Mouse (Mus musculus) hindbrain, embryonic 13.5 days (tissue): ENCODE data around the gene Aplp2. TPM values are rescaled to one million over a fixed set of nuclear protein-coding genes. Genes with fewer than 3 reads are reported as not detected.
"Not testable (repeated sequence)": the region's sequence is repeated elsewhere in the genome, so short reads cannot be mapped to it uniquely, and the experiment has no call there.

ENCODE experiments used
- ATAC-seq: fragments of 200-750 bp; cut with Nextera tagmentation; 2 replicates; pipeline ENCODE4 v1.8.0; 2017; ENCODE audit warnings: moderate TSS enrichment; ENCODE audit not compliant: low FRiP score
- H3K27ac ChIP-seq: fragments of 300-500 bp; sonication (generic); 2 replicates; pipeline ENCODE4 v1.5.1; 2015; ENCODE audit warnings: inconsistent platforms, mild to moderate bottlenecking, moderate library complexity
- H3K27me3 ChIP-seq: fragments of 300-500 bp; sonication (generic); 2 replicates; pipeline ENCODE4 v1.6.1; 2015; ENCODE audit warnings: mild to moderate bottlenecking, inconsistent platforms
- H3K36me3 ChIP-seq: fragments of 300-500 bp; sonication (generic); 2 replicates; pipeline ENCODE4 v1.6.1; 2015; ENCODE audit warnings: mild to moderate bottlenecking, inconsistent platforms
- H3K4me1 ChIP-seq: fragments of 300-500 bp; sonication (generic); replicated peaks from 2 replicates; pipeline ENCODE4 v1.6.1; 2015; ENCODE audit warnings: inconsistent platforms
- H3K4me2 ChIP-seq: fragments of 300-500 bp; sonication (generic); 2 replicates; pipeline ENCODE4 v1.6.1; 2015; ENCODE audit warnings: inconsistent platforms, mild to moderate bottlenecking, moderate library complexity
- H3K4me3 ChIP-seq: fragments of 300-500 bp; sonication (generic); 2 replicates; pipeline ENCODE4 v1.5.1; 2015; ENCODE audit warnings: mild to moderate bottlenecking, inconsistent platforms
- H3K9ac ChIP-seq: fragments of 300-500 bp; sonication (generic); 2 replicates; pipeline ENCODE4 v1.6.1; 2015; ENCODE audit warnings: mild to moderate bottlenecking, inconsistent platforms
- H3K9me3 ChIP-seq: fragments of 300-500 bp; sonication (generic); 2 replicates; pipeline ENCODE4 v1.6.1; 2016; ENCODE audit warnings: inconsistent platforms
- WGBS: fragments of 180-500 bp; shearing (Covaris S2); methylation state at CpG from one replicate; pipeline ENCODE4 v1.1.7; 2015; 5-methylcytosine and 5-hydroxymethylcytosine counted together
- polyA plus RNA-seq: library from polyadenylated mRNA; unstranded; fragments of >200 nt; fragmentation: Nextera tagmentation; extraction: Ambion mirVana; gene quantifications from 2 replicates; pipeline ENCODE4 v1.2.1, GENCODE M21; 2015

Gene Aplp2
- polyA plus RNA-seq, 1 experiment from 2014 or later: 307 TPM

DNA sequence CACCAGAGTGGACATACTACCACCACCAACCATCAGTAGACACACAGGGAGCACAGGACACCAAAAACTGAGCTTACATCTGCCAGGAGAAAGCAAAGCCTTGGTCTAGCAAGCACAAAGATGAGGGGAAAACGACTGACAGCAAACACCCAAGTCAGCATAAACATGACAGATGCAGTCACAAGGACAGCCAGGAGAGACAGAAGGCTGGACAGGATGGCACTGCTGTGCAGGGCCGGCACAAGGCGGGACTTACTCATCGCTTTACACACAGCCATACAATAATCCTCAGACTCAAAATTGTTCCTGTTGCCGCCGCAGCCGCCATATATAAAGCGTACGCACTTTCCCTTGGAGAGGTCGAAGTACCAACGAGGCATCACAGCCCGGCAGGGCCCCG, 44.3 kb downstream of the Aplp2 start:
- Histone ChIP-seq H3K27me3 (no peaks in the 10 kb centered on the region), H3K9ac (no peak overlapping the region), H3K4me1 (no peaks in the 10 kb centered on the region), H3K27ac (no peak overlapping the region), H3K4me3 (no peak overlapping the region), H3K9me3 (no peaks in the 10 kb centered on the region), H3K36me3 (peaks cover 78% of the 10 kb centered on the region), H3K4me2 (no peak overlapping the region)
- WGBS: 90% methylated on average over 13 of the region's 13 CpGs
- no peak for ATAC-seq

GRCm38 (mm10) chr9:31165505-31165904, 46.1 kb downstream of the Aplp2 start:
- not testable (repeated sequence) for H3K4me3 ChIP-seq, H3K27ac ChIP-seq, H3K9ac ChIP-seq, H3K4me2 ChIP-seq, ATAC-seq, H3K4me1 ChIP-seq, H3K9me3 ChIP-seq, H3K27me3 ChIP-seq
- H3K36me3 ChIP-seq: peaks cover 82% of the 10 kb centered on the region
- WGBS: 83% methylated on average over 3 of the region's 3 CpGs

DNA sequence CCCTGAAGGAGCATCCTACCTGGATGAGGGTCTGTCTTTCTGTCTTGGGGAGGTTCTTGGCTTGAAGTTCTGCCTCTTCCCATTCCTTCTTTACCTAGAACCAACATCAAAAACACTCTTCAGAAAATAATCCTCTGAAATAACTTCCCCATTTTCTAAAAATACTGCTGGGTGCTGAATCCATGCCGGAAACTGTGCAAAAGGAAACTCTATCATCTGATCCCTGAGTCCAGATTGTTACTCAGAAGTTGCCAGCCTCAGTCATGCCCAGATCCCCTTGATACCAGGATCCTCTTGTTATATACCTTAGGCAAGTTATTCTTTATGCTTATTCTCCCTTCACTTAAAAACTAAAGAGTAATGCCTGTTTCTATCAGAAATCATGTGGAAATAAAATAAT, 48.3 kb downstream of the Aplp2 start:
- WGBS: 94% methylated on average over 1 of the region's 1 CpGs
- no peak overlapping the region for H3K4me3 ChIP-seq
- H3K4me1 ChIP-seq: no peaks in the 10 kb centered on the region
- no peak overlapping the region for H3K9ac ChIP-seq
- no peak overlapping the region for H3K4me2 ChIP-seq
- ATAC-seq: no peak
- no peak overlapping the region for H3K27ac ChIP-seq
- H3K27me3 ChIP-seq: no peaks in the 10 kb centered on the region
- no peaks in the 10 kb centered on the region for H3K9me3 ChIP-seq
- peaks cover 86% of the 10 kb centered on the region for H3K36me3 ChIP-seq

DNA sequence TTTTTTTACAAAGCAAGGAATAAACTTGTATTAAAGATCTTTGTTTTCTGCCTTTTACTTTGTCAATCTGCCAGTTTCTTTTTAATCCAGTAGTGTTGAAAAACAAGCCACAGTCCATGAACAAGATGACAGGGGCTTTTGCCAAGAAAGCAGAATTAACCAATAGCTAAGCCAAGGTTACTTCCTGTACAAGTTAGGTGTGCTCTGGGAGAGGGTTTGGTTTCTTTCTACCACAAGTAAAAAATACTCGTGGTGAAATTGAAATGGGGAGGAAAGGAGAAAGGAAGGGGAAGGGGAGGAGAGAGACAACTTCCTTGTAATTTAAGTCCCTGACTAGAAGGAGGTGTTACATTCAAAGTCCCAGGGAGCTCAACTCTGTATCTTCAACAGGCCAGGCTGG, 48.7 kb downstream of the Aplp2 start:
- H3K9ac ChIP-seq: no peak overlapping the region
- H3K4me2 ChIP-seq: no peak overlapping the region
- no peak overlapping the region for H3K27ac ChIP-seq
- no peaks in the 10 kb centered on the region for H3K27me3 ChIP-seq
- no peaks in the 10 kb centered on the region for H3K4me1 ChIP-seq
- no peaks in the 10 kb centered on the region for H3K9me3 ChIP-seq
- ATAC-seq: no peak
- 78% methylated on average over 1 of the region's 1 CpGs for WGBS
- H3K4me3 ChIP-seq: no peak overlapping the region
- H3K36me3 ChIP-seq: peaks cover 86% of the 10 kb centered on the region

- no peak overlapping the region for H3K4me2 ChIP-seq
- no peaks in the 10 kb centered on the region for H3K27me3 ChIP-seq
- no peaks in the 10 kb centered on the region for H3K4me1 ChIP-seq
- 87% methylated on average over 4 of the region's 4 CpGs for WGBS
- ATAC-seq: no peak
- H3K4me3 ChIP-seq: no peak overlapping the region
- H3K36me3 ChIP-seq: peaks cover 92% of the 10 kb centered on the region
- H3K27ac ChIP-seq: 0 out of 2 replicates have a peak overlapping the region, but pooled peaks have one; percentile 23
- H3K9ac ChIP-seq: no peak overlapping the region
- no peaks in the 10 kb centered on the region for H3K9me3 ChIP-seq
These were observed 51.7 kb downstream of the Aplp2 start for GRCm38 (mm10) chr9:31159910-31160309.

DNA sequence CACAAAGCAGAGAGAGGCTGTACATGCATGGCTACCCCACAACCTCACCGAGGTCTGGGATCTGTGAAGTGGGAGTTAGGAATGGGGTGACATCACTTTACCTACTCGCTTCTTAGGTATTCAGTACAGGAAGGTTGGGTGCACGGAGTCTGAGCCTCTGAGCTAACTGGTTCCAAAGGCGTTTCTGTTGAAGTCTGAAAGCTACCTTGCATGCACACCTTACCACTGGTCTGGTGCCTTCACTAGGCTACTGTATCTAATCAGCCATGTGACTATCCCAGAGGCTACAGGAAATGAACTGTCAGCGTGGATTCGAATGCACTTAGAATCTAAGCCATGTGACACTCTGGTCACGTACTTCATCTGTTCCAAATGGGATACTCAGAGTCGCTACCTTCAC, 55.0 kb downstream of the Aplp2 start:
- 96% methylated on average over 8 of the region's 8 CpGs for WGBS
- Histone ChIP-seq H3K9ac (no peak overlapping the region), H3K27ac (no peak overlapping the region), H3K4me3 (no peak overlapping the region), H3K9me3 (no peaks in the 10 kb centered on the region), H3K36me3 (peaks cover 91% of the 10 kb centered on the region), H3K27me3 (no peaks in the 10 kb centered on the region), H3K4me2 (no peak overlapping the region), H3K4me1 (no peaks in the 10 kb centered on the region)
- ATAC-seq: no peak

DNA sequence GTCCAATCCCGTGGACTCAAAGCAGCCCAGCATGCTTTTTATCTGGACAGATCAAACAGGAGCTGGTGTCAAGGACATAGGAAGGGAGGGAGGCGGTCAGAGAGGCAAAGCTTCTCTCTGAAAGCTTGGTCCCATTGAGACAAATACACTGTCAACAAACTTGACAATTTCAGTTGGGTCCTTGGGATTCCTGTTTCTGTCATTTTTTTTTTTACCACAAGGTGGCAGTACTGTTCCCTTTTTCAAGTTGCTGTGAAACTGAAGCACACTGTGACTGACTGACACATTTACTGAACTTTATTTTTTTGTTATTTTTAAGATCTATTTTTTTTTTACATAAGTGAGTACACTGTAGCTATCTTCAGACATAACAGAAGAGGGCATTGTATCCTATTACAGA, 60.6 kb downstream of the Aplp2 start:
- no peak overlapping the region for H3K4me3 ChIP-seq
- no peaks in the 10 kb centered on the region for H3K4me1 ChIP-seq
- no peak overlapping the region for H3K9ac ChIP-seq
- H3K36me3 ChIP-seq: peaks cover 78% of the 10 kb centered on the region
- ATAC-seq: 0 out of 2 replicates have a peak, but pooled peaks have one; percentile 39
- no peak overlapping the region for H3K27ac ChIP-seq
- no peak overlapping the region for H3K4me2 ChIP-seq
- no peaks in the 10 kb centered on the region for H3K9me3 ChIP-seq
- no peaks in the 10 kb centered on the region for H3K27me3 ChIP-seq
- 96% methylated on average over 2 of the region's 2 CpGs for WGBS

- 87% methylated on average over 7 of the region's 7 CpGs for WGBS
- ATAC-seq: no peak
- H3K4me3 ChIP-seq: no peak overlapping the region
- H3K9me3 ChIP-seq: no peaks in the 10 kb centered on the region
- no peaks in the 10 kb centered on the region for H3K4me1 ChIP-seq
- no peak overlapping the region for H3K9ac ChIP-seq
- H3K27me3 ChIP-seq: no peaks in the 10 kb centered on the region
- no peak overlapping the region for H3K27ac ChIP-seq
- no peak overlapping the region for H3K4me2 ChIP-seq
- H3K36me3 ChIP-seq: peaks cover 54% of the 10 kb centered on the region
These were observed 63.5 kb downstream of the Aplp2 start for GRCm38 (mm10) chr9:31148135-31148534.

DNA sequence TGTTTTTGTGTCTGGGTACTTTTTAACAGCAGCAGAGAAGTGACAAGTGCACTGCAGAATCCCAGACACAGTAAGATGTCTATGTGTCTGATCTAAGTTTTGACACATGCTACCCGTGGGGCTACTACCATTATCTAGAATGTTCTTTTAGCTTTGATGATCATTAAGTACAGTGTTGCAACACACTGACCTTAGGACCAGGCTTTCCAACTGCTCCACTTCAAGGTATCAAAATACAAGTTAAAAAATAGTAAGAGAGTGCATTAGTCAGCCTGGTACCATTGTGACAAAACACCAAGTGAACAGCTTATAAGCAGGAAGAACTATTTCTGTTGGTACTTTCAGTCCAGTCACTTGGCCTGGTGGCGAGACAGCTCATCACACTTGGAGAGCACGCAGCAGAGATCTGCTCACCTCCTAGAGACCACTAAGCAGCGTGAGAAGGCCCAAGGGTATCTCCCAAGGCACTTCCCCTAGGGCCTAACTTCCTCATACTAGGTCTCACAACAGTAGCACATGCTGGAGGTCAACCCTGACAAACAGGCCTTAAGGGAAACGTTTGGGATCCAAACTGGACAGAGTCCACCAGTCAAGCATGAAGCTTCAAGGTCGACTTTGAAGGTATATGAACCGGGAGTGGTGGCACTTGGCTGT, 66.2 kb downstream of the Aplp2 start:
- Histone ChIP-seq H3K27me3 (no peaks in the 10 kb centered on the region), H3K9ac (no peak overlapping the region), H3K4me1 (no peaks in the 10 kb centered on the region), H3K4me3 (no peak overlapping the region), H3K36me3 (peaks cover 33% of the 10 kb centered on the region), H3K27ac (no peak overlapping the region), H3K4me2 (no peak overlapping the region), H3K9me3 (no peaks in the 10 kb centered on the region)
- no peak for ATAC-seq
- WGBS: 91% methylated on average over 7 of the region's 7 CpGs

GRCm38 (mm10) chr9:31142924-31143323, 68.7 kb downstream of the Aplp2 start:
- H3K27me3 ChIP-seq: no peaks in the 10 kb centered on the region
- 69% methylated on average over 1 of the region's 1 CpGs for WGBS

DNA sequence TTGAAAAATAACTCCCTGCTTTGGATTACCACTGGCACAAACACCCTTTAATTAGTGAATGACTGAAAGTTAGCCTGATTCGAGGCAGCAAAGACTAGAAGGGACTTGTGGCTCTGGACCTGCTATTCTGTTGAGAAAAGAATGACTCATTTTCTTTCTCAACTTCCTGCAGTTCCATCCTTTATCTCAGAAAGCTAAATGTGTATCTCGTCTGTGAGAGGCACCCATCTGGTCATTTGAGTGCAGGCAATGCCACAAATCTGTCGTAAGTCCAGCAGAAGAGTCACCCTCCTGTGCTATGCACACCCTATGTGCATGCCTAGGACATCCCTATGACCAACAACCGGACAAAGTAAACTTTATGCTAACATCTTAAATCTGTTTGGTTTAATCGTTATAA, 78.5 kb downstream of the Aplp2 start:
- H3K9ac ChIP-seq: no peak overlapping the region
- ATAC-seq: no peak
- no peak overlapping the region for H3K4me3 ChIP-seq
- WGBS: 87% methylated on average over 5 of the region's 5 CpGs
- peaks cover 20% of the 10 kb centered on the region for H3K4me1 ChIP-seq
- H3K27me3 ChIP-seq: peaks cover 71% of the 10 kb centered on the region
- H3K9me3 ChIP-seq: no peaks in the 10 kb centered on the region
- H3K27ac ChIP-seq: no peak overlapping the region
- H3K36me3 ChIP-seq: no peaks in the 10 kb centered on the region
- no peak overlapping the region for H3K4me2 ChIP-seq

More at GRCm38 (mm10) chr9:31142924-31143323, 68.7 kb downstream of the Aplp2 start:
- no peak overlapping the region for H3K9ac ChIP-seq
- H3K4me3 ChIP-seq: no peak overlapping the region
- no peak overlapping the region for H3K4me2 ChIP-seq
- H3K36me3 ChIP-seq: peaks cover 9% of the 10 kb centered on the region; the same call in 1 of the 2 replicates
- no peaks in the 10 kb centered on the region for H3K4me1 ChIP-seq
- no peaks in the 10 kb centered on the region for H3K9me3 ChIP-seq
- ATAC-seq: no peak
- no peak overlapping the region for H3K27ac ChIP-seq

DNA sequence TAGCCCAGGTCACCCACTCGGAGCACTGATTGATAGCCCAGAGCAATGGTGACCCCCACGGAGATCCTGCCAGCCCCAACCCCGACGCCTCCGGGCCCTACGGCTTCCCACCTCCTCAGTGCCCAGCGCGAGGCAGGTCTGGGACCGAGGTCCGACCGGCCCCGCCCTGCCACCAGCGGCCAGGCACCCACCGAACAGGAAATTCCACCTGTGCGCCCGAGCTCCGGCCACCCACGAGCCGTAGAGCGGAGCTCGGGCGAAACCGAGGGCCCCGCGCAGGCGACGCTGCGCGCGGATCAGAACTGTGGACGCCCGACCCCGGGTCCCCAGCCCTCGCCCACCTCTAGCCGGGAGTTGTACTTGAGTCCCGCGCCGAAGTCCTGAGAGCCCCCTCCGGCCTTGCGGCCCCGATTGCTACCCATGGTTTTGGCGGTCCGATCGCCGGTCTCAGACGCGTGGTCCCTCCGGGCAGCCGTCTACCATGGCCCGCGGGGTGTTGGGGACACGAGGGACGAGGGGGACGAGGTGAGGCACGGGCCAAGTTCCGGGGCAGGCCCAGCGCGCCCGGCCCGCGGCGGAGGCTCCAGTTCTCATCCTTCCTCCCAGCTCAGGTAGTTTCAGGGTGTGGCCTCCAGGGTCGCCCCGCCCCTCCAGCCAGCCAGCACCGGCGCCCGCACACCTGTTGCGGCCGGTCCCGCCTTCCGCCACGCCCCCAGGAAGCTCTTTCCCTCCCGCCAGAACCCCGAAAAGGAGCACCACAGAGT, 80.2 kb downstream of the Aplp2 start, which contains the start of gene St14:
Gene St14, minus strand, starts transcription at position 649 of the 764 bp plus-strand sequence.
- ATAC-seq: peak; percentile 40; the same call in 1 of the 2 replicates
- Histone ChIP-seq H3K4me1 (peaks cover 20% of the 10 kb centered on the region), H3K36me3 (no peaks in the 10 kb centered on the region), H3K27me3 (peaks cover 74% of the 10 kb centered on the region), H3K27ac (no peak within 1 kb of the TSS), H3K4me3 (peak within 1 kb of the TSS; percentile 44), H3K9me3 (no peaks in the 10 kb centered on the region), H3K4me2 (peak within 1 kb of the TSS; percentile 83), H3K9ac (peak within 1 kb of the TSS; percentile 65)
- 1% methylated on average over 73 of the region's 74 CpGs for WGBS
